Mouse (Mus musculus) neural tube, embryonic 15.5 days (tissue): Measurements from ENCODE around the gene Flrt1. TPM values are rescaled to one million over a fixed set of nuclear protein-coding genes. Genes with fewer than 3 reads are reported as not detected.

ENCODE experiments used
- ATAC-seq: fragments of 200-750 bp; cut with Nextera tagmentation; 2 replicates; pipeline ENCODE4 v1.8.0; 2017; ENCODE audit warnings: mild to moderate bottlenecking, moderate TSS enrichment, moderate library complexity; ENCODE audit not compliant: low FRiP score
- H3K27ac ChIP-seq: fragments of 300-500 bp; sonication (generic); replicated peaks from 2 replicates; pipeline ENCODE4 v1.5.1; 2015; ENCODE audit warnings: mild to moderate bottlenecking, inconsistent platforms
- H3K27me3 ChIP-seq: fragments of 300-500 bp; sonication (generic); replicated peaks from 2 replicates; pipeline ENCODE4 v1.6.1; 2015; ENCODE audit warnings: inconsistent platforms
- H3K36me3 ChIP-seq: fragments of 300-500 bp; sonication (generic); 2 replicates; pipeline ENCODE4 v1.6.1; 2015; ENCODE audit warnings: inconsistent platforms
- H3K4me1 ChIP-seq: fragments of 300-500 bp; sonication (generic); 2 replicates; pipeline ENCODE4 v1.6.1; 2015; ENCODE audit warnings: inconsistent platforms
- H3K4me2 ChIP-seq: fragments of 300-500 bp; sonication (generic); 2 replicates; pipeline ENCODE4 v1.6.1; 2015; ENCODE audit warnings: inconsistent platforms, mild to moderate bottlenecking, moderate library complexity
- H3K4me3 ChIP-seq: fragments of 300-500 bp; sonication (generic); replicated peaks from 2 replicates; pipeline ENCODE4 v1.5.1; 2015; ENCODE audit warnings: mild to moderate bottlenecking, inconsistent platforms
- H3K9ac ChIP-seq: fragments of 300-500 bp; sonication (generic); replicated peaks from 2 replicates; pipeline ENCODE4 v1.6.1; 2015; ENCODE audit warnings: mild to moderate bottlenecking, inconsistent platforms
- H3K9me3 ChIP-seq: fragments of 300-500 bp; sonication (generic); replicated peaks from 2 replicates; pipeline ENCODE4 v1.6.1; 2016; ENCODE audit warnings: inconsistent platforms
- WGBS: fragments of 180-500 bp; shearing (Covaris S2); methylation state at CpG from one replicate; pipeline ENCODE4 v1.1.7; 2015; ENCODE audit warnings: mixed read lengths; 5-methylcytosine and 5-hydroxymethylcytosine counted together
- polyA plus RNA-seq: library from polyadenylated mRNA; unstranded; fragments of >200 nt; fragmentation: Nextera tagmentation; extraction: Ambion mirVana; gene quantifications from 2 replicates; pipeline ENCODE4 v1.2.1, GENCODE M21; 2015

Flrt1 gene
- polyA plus RNA-seq, 1 experiment from 2014 or later, result 10.9 TPM

DNA sequence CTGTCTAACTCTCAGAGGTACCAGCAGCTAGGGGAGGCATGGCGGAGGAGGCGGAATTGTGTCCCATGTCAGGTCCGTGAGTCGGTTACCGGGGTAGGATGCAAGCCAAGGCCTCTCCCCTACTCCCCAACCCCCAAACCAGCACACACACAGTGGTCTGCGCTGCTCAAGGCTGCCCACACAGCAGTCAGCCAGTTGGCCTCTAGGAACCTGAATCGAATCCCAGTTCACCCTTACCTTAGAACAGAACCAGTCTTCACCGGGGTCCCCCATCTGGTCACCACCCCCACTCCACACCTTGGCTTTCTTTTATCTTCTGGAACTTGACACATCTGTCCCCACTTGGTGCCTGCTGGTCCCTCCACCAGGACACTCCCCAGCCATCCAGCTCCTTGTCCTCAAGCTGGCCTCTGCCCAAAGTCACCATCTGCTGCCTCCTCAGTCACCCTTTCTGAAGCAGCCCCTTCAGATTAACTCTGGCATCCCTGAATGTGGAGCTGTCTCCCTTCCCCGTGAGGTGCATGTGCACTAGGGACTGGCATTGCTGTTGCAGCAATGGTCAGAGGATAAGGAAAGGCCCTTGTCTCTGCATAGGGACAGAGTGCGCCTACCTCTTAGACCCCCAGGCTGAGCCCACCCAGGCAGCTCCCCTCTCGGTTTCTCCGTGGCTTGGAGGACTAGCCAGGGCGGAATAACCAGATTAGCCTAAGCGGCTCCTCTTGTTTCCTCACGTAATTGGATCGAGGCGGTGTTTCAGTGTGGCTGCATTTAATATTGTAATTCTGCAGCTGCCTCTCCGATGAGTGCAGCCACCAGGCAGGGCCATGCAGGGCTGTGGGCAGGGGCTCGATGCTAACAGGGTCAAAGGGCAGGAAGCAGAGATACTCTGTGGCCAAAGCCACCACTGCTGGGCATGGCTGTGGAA is 23.3 kb upstream of the Flrt1 start:
- WGBS, result 60% methylated on average over 19 of the region's 19 CpGs
- no peak for ATAC-seq
- H3K27me3 ChIP-seq, result peaks cover 6% of the 10 kb centered on the region; the same call in 1 of the 2 replicates
- no peak overlapping the region for H3K9ac ChIP-seq
- no peak overlapping the region for H3K4me3 ChIP-seq
- H3K4me2 ChIP-seq, result no peak overlapping the region
- no peaks in the 10 kb centered on the region for H3K36me3 ChIP-seq
- peaks cover 15% of the 10 kb centered on the region for H3K4me1 ChIP-seq
- H3K27ac ChIP-seq, result no peak overlapping the region
- H3K9me3 ChIP-seq, result no peaks in the 10 kb centered on the region

DNA sequence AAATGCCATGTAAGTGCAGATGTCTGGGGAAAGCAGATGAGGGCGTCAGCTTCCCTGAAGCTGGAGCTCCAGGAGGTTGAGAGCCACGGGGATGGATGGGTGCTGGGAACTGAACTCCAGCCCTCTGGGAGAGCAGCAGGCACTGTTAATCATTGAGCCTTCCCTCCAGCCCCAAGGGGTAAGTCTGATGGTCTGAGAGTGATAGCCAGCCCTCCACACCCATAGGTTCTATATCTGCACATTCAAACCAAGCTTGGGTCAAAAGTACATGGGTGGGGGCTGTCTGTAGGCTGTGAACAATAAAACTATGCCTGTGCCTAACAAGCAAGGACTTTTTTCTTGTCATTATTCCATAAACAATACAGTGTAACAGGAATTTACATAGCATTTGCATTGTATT is 21.4 kb upstream of the Flrt1 start:
- Histone ChIP-seq H3K9me3 (no peaks in the 10 kb centered on the region), H3K27ac (no peak overlapping the region), H3K4me3 (no peak overlapping the region), H3K4me2 (no peak overlapping the region), H3K4me1 (peaks cover 18% of the 10 kb centered on the region), H3K27me3 (peaks cover 5% of the 10 kb centered on the region; the same call in 1 of the 2 replicates), H3K36me3 (no peaks in the 10 kb centered on the region), H3K9ac (no peak overlapping the region)
- WGBS, result 65% methylated on average over 2 of the region's 2 CpGs
- ATAC-seq, result no peak

DNA sequence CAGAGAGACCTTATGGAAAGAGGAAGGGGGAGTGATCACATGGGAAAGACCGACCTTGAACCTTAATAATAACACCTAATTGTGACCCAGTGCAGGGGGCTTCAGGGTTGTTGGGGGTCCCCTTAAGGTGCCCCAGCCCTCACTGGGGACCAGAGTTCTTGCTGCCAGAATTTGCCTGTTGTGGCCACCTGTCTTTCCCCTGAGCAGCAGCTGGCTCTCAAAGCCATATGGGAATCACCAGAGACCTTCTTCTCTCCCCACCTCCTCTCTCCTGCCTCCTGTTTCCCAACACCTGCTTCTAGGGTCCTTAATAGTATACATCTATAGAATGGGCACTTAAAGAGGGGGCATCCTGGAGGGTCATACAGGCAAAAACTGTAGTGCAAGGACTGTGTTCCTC is 20.7 kb upstream of the Flrt1 start:
- H3K36me3 ChIP-seq, result no peaks in the 10 kb centered on the region
- no peak overlapping the region for H3K9ac ChIP-seq
- H3K9me3 ChIP-seq, result no peaks in the 10 kb centered on the region
- H3K27ac ChIP-seq, result no peak overlapping the region
- peaks cover 26% of the 10 kb centered on the region for H3K4me1 ChIP-seq
- no peak overlapping the region for H3K4me2 ChIP-seq
- no peak overlapping the region for H3K4me3 ChIP-seq
- no peak for ATAC-seq
- peaks cover 3% of the 10 kb centered on the region; the same call in 1 of the 2 replicates for H3K27me3 ChIP-seq
- 75% methylated on average over 1 of the region's 1 CpGs for WGBS

DNA sequence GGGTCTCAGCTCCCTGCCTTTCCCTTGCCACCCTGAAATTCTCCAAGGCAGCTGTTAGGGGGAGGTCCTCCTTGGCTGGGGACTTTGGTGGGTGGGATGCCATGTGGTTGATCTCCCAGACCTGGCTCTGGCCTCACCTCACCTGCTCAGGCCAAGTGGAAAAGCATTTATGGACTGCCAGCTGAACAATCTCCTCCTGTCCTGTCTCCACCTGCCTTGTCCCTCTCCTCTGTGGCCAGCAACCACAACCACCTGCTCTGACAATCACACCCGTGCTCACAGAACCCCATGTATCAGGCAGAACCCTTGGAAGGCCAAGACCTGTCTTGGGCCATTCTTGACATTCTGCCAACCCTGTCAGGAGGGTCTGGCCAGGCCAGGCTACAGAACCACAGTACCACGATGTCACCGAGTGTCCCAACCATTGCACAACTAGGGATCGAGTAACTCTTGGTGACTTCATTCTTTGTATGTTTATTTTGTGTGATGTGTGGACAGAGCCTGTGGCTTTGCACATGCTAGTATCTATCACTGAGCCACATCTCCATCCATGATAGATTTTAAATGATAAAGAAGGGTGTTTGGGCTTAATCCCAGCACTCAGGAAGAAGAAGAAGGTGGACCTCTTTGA is 20.1 kb upstream of the Flrt1 start:
- Histone ChIP-seq H3K9ac (no peak overlapping the region), H3K4me3 (no peak overlapping the region), H3K4me1 (peaks cover 30% of the 10 kb centered on the region), H3K27ac (no peak overlapping the region), H3K36me3 (no peaks in the 10 kb centered on the region), H3K4me2 (no peak overlapping the region), H3K9me3 (no peaks in the 10 kb centered on the region), H3K27me3 (peaks cover 3% of the 10 kb centered on the region; the same call in 1 of the 2 replicates)
- 90% methylated on average over 4 of the region's 4 CpGs for WGBS
- no peak for ATAC-seq

DNA sequence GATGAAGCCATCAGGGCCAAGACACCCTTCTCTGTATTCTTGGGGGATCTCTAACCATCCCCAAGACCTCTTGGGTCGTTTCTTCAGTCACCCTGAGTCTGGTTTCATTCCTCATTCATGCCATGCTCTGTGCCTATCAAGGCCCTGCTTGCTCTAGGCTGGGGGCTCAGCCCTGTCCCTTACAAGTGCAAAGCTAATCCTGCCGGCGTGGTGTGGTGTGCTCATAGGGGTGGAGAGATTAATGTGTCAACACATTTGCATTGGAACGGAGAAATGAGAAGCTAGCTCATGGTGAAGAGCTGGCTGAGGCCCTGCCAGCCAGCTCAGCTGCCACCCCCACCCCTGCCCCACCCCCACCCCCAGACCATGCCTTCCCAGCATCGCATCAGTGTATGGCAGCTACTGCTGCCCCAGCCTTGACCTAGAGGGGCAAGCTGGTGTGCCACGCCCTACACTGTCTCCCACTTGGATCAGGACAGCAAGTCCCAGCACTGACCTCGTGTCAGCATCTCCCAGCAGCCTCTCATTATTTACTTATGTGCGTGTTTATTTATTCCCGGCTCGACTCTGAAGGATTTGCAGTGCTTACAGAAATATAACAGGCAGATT is 17.3 kb upstream of the Flrt1 start:
- H3K27ac ChIP-seq, result 0 out of 2 replicates have a peak overlapping the region, but pooled peaks have one; percentile 10
- H3K4me3 ChIP-seq, result no peak overlapping the region
- ATAC-seq, result 0 out of 2 replicates have a peak, but pooled peaks have one; percentile 22
- H3K36me3 ChIP-seq, result no peaks in the 10 kb centered on the region
- no peaks in the 10 kb centered on the region for H3K9me3 ChIP-seq
- no peak overlapping the region for H3K4me2 ChIP-seq
- H3K9ac ChIP-seq, result no peak overlapping the region
- H3K27me3 ChIP-seq, result peaks cover 9% of the 10 kb centered on the region; the same call in 1 of the 2 replicates
- 36% methylated on average over 10 of the region's 10 CpGs for WGBS
- H3K4me1 ChIP-seq, result peaks cover 26% of the 10 kb centered on the region

DNA sequence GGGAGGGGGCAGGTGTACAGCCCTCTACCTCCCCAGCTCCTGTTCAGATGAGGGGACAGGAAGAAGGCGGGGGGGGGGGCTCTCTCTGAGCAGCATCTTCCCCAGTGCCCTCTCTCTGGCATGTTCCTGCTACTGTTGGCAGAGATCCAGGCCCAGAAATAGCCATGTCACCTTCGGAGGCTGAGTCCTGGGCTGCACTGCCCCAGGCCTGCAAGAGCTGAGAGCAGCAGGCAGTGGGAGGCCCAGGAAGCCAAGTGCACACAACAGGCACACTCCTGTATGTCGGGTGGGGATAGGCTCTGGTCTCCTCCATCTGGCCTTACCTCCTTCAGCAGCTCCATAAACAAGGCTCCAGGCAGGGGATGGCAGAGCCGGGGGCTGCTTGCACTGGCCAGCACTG is 16.7 kb upstream of the Flrt1 start:
- no peak for ATAC-seq
- Histone ChIP-seq H3K4me2 (no peak overlapping the region), H3K9me3 (no peaks in the 10 kb centered on the region), H3K27me3 (peaks cover 10% of the 10 kb centered on the region; the same call in 1 of the 2 replicates), H3K9ac (no peak overlapping the region), H3K27ac (0 out of 2 replicates have a peak overlapping the region, but pooled peaks have one; percentile 10), H3K4me1 (peaks cover 26% of the 10 kb centered on the region), H3K36me3 (no peaks in the 10 kb centered on the region), H3K4me3 (no peak overlapping the region)
- 46% methylated on average over 4 of the region's 4 CpGs for WGBS

DNA sequence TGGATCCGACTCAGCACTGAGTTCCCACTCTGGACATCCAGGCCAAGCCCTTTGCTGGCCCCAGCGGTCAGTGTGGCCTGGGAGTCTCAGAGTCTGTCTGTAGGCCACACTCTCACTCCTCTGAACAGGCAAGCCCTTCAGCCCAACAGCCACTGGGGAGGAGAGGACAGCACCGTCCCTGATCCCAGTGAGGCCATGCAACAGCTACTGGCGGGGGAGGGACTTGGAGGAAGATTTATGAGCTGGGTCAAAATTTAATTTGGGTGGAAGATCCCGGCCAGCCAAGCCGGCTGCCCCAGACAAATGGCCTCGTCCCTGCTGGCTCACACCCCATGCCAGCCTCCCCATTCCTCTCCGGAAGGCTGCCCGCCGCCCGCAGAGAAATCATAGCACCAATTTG is 15.7 kb upstream of the Flrt1 start:
- H3K4me1 ChIP-seq, result peaks cover 36% of the 10 kb centered on the region
- ATAC-seq, result no peak
- H3K36me3 ChIP-seq, result no peaks in the 10 kb centered on the region

DNA sequence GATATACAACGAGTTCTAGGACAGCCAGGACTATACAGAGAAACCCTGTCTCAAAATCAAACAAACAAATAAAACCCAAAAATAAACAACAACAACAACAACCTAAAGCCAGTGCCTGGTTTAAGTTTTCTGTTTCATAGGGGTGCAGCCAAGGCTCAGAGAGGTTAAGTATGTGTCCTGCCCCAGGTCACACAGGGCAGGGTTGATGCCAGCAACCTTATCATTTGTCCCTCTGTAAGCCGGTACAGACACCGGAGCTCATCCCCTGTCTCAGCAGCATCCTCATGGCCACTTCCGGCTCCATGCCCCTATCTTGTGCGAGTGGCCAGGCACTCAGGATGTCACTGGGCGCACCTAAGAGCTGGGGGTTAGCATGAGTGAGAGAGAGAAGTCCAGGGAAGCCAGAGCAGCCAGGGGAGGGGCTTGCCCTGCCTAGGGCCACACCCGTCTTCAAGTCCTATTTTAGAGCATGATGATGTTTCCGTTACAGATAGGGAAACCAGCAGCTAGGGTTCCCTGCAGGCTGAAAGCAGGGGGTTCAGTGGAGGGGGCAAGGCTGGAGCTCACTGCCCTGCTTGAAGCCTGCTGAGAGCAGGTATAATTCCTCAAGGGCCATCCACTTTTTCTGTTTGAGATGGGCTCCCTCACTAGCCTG is 12.3 kb upstream of the Flrt1 start:
- Histone ChIP-seq H3K27ac (no peak overlapping the region), H3K4me3 (no peak overlapping the region), H3K4me1 (peaks cover 59% of the 10 kb centered on the region), H3K4me2 (no peak overlapping the region), H3K9ac (no peak overlapping the region), H3K9me3 (no peaks in the 10 kb centered on the region), H3K36me3 (no peaks in the 10 kb centered on the region), H3K27me3 (peaks cover 7% of the 10 kb centered on the region; the same call in 1 of the 2 replicates)
- WGBS, result 83% methylated on average over 8 of the region's 8 CpGs
- no peak for ATAC-seq

More for the DNA sequence above, 15.7 kb upstream of the Flrt1 start:
- H3K9me3 ChIP-seq, result no peaks in the 10 kb centered on the region
- H3K4me3 ChIP-seq, result no peak overlapping the region
- H3K27me3 ChIP-seq, result peaks cover 9% of the 10 kb centered on the region; the same call in 1 of the 2 replicates
- no peak overlapping the region for H3K4me2 ChIP-seq
- H3K9ac ChIP-seq, result no peak overlapping the region; the same call in 1 of the 2 replicates
- WGBS, result 39% methylated on average over 11 of the region's 11 CpGs
- H3K27ac ChIP-seq, result no peak overlapping the region

DNA sequence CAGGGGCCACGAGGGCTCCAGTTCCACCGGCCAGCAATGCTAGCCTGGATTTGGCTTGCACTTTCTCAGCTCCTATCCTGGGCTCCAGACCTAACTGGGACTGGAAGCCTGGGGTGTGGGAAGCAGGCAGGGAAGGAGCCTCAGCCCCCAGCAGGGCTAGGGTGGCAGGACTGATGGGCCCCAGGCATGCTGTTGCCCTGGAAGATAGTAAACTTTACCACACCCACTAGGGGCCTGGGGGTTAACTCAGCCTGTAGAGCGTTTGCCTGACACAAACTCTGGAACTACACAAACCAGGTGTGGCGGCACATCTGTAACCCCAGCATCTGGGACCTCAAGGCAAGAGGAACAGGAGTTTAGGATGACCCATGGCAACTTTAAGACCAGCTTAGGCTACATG is 11.6 kb upstream of the Flrt1 start:
- Histone ChIP-seq H3K9ac (no peak overlapping the region), H3K36me3 (no peaks in the 10 kb centered on the region), H3K4me2 (no peak overlapping the region), H3K4me1 (peaks cover 59% of the 10 kb centered on the region), H3K27me3 (peaks cover 7% of the 10 kb centered on the region; the same call in 1 of the 2 replicates), H3K27ac (no peak overlapping the region), H3K4me3 (no peak overlapping the region), H3K9me3 (no peaks in the 10 kb centered on the region)
- ATAC-seq, result no peak
- 51% methylated on average over 4 of the region's 4 CpGs for WGBS

DNA sequence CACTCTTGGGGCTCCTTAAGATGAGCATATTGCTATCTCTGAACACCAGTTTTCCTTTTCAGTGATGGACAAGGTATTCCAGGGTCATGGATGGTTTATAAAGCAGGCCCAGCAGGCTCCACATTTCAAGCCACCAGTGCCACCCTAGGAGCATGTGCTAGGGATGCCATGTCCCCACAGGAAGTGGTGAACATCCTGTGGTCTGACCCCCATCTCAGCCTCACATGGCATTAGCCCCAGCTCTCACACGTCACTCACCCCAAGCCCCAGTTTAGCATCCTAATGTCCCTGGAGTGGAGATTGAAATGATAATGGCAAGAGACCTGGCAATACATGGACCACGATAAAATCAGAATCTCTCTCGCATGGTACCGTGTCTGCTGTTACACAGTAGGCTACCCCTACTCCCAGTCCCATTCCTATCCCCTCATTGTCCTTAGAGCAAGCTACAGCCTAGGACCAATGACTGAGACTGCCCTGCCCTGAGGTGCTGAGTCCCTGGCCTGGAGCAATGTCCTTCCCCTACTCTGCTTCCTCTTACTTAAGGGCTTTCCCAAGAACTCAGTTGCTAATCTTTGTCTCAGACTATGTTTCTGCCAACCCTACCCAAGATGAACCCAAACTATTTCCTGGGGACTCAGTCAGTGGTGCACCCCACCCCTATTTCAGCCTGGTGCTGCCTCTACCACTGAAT is 10.7 kb upstream of the Flrt1 start:
- H3K27me3 ChIP-seq, result peaks cover 7% of the 10 kb centered on the region; the same call in 1 of the 2 replicates
- WGBS, result 68% methylated on average over 4 of the region's 4 CpGs
- no peak overlapping the region for H3K9ac ChIP-seq
- no peak overlapping the region for H3K4me2 ChIP-seq
- H3K9me3 ChIP-seq, result no peaks in the 10 kb centered on the region
- no peak for ATAC-seq
- peaks cover 57% of the 10 kb centered on the region for H3K4me1 ChIP-seq
- no peak overlapping the region for H3K4me3 ChIP-seq
- H3K36me3 ChIP-seq, result no peaks in the 10 kb centered on the region
- no peak overlapping the region for H3K27ac ChIP-seq
